20 mouse cellular contexts compared by ENCODE assay signal in genomic region chr1:71800581-71800980, GRCm38 (mm10).
DNase-seq lines count a peak whose midpoint lies in the region; ATAC-seq and TF ChIP-seq lines count a peak whose summit lies in the region.
"Had no signal": no experiment of that assay in that cellular context is flagged by ENCODE, and none has a peak within 500 bp of the region (broad histone marks: within the 10 kb centered on the region; RNA-seq: fewer than 3 reads in every experiment).

No protein-coding gene starts in this region.

- no peaks in the 10 kb centered on the region for H3K9me3 ChIP-seq in hindbrain, postnatal 0 days (ENCODE audit: low read length)
- no peaks in the 10 kb centered on the region for H3K9me3 ChIP-seq in hindbrain, embryonic 11.5 days (ENCODE audit: control insufficient read depth, low read length)
- H3K9me3 ChIP-seq in lung, postnatal 0 days (ENCODE audit: low read length), result no peaks in the 10 kb centered on the region
- H3K9me3 ChIP-seq: midbrain, embryonic 12.5 days had no signal

- ATAC-seq in hindbrain, postnatal 0 days, result no peak
- ATAC-seq in hindbrain, embryonic 11.5 days (ENCODE audit: low FRiP score), result no peak
- peak; percentile 74 for ATAC-seq in lung, postnatal 0 days
- ATAC-seq: activated CD4-positive, CD25-positive, alpha-beta regulatory T cell, adult 4 months had no signal

- DNase-seq in hindbrain, postnatal 0 days (ENCODE audit: low spot score), result peak; percentile 38
- no peak for DNase-seq in hindbrain, embryonic 11.5 days (ENCODE audit: low spot score)
- peak; percentile 53 for DNase-seq in lung, postnatal 0 days (ENCODE audit: low spot score)
- no peak for DNase-seq in lung, postnatal 25 days (ENCODE audit: low spot score)
- peak; percentile 22 for DNase-seq in MN1 (ENCODE audit: low spot score)
- peak; percentile 43 for DNase-seq in brain, embryonic 14.5 days (ENCODE audit: low read depth)
- DNase-seq in left cerebral cortex, postnatal 36 days (ENCODE audit: low spot score in 2 of 2), result no peak
- DNase-seq: adrenal gland, postnatal 14 days; cerebellum, adult 9-10 months; heart, postnatal 10 days; kidney, adult 18-20 months; kidney, postnatal 36 days; layer of hippocampus, adult 9-11 months; liver; right cerebral cortex, adult 18-20 months; thymus, postnatal 4 days had no signal

- no peaks in the 10 kb centered on the region for H3K4me1 ChIP-seq in hindbrain, postnatal 0 days (ENCODE audit: insufficient read depth, low read length)
- no peaks in the 10 kb centered on the region for H3K4me1 ChIP-seq in hindbrain, embryonic 11.5 days (replicated peaks; ENCODE audit: control insufficient read depth, insufficient read depth, low read length)
- H3K4me1 ChIP-seq in lung, postnatal 0 days (ENCODE audit: insufficient read depth, low read depth, low read length), result no peaks in the 10 kb centered on the region
- H3K4me1 ChIP-seq: midbrain, embryonic 12.5 days had no signal

- H3K9ac ChIP-seq in hindbrain, postnatal 0 days (replicated peaks; ENCODE audit: low read length), result no peak overlapping the region
- H3K9ac ChIP-seq in hindbrain, embryonic 11.5 days (ENCODE audit: low read depth, low read length), result no peak overlapping the region
- no peak overlapping the region for H3K9ac ChIP-seq in lung, postnatal 0 days (replicated peaks; ENCODE audit: low read depth)
- H3K9ac ChIP-seq: hindbrain, embryonic 14.5 days; midbrain, embryonic 12.5 days had no signal

- no peaks in the 10 kb centered on the region for H3K27me3 ChIP-seq in hindbrain, postnatal 0 days (ENCODE audit: insufficient read depth, low read length)
- H3K27me3 ChIP-seq in hindbrain, embryonic 11.5 days (ENCODE audit: control insufficient read depth, insufficient read depth, low read length), result no peaks in the 10 kb centered on the region
- H3K27me3 ChIP-seq in lung, postnatal 0 days (replicated peaks; ENCODE audit: insufficient read depth, low read length), result no peaks in the 10 kb centered on the region
- H3K27me3 ChIP-seq: midbrain, embryonic 12.5 days had no signal

- WGBS in hindbrain, postnatal 0 days, result 51% methylated on average over 2 of the region's 2 CpGs
- WGBS in hindbrain, embryonic 11.5 days, result 68% methylated on average over 2 of the region's 2 CpGs
- WGBS in lung, postnatal 0 days, result 41% methylated on average over 2 of the region's 2 CpGs

- intact Hi-C loops in left cerebral cortex, postnatal 36 days (cut with DNase I), result no loop called here

- H3K36me3 ChIP-seq in hindbrain, postnatal 0 days (ENCODE audit: insufficient read depth, low read length), result no peaks in the 10 kb centered on the region
- H3K36me3 ChIP-seq in hindbrain, embryonic 11.5 days (ENCODE audit: control insufficient read depth, insufficient read depth, low read length), result no peaks in the 10 kb centered on the region
- H3K36me3 ChIP-seq in lung, postnatal 0 days (ENCODE audit: insufficient read depth, low read length), result no peaks in the 10 kb centered on the region
- H3K36me3 ChIP-seq: midbrain, embryonic 12.5 days had no signal

- no peak overlapping the region for H3K4me2 ChIP-seq in hindbrain, postnatal 0 days (ENCODE audit: low read depth, low read length)
- H3K4me2 ChIP-seq in hindbrain, embryonic 11.5 days (replicated peaks; ENCODE audit: low read depth, low read length), result no peak overlapping the region
- H3K4me2 ChIP-seq in lung, postnatal 0 days (replicated peaks; ENCODE audit: low read depth, low read length), result no peak overlapping the region
- H3K4me2 ChIP-seq: hindbrain, embryonic 14.5 days; midbrain, embryonic 12.5 days had no signal

- no peak for TF ChIP-seq EP300 in lung, postnatal 0 days (IDR thresholded peaks at IDR 0.05)

- no peak overlapping the region for H3K4me3 ChIP-seq in hindbrain, postnatal 0 days (ENCODE audit: low read length)
- H3K4me3 ChIP-seq in hindbrain, embryonic 11.5 days (ENCODE audit: low read depth, low read length), result no peak overlapping the region
- no peak overlapping the region for H3K4me3 ChIP-seq in lung, postnatal 0 days (ENCODE audit: low read depth, low read length)
- H3K4me3 ChIP-seq: midbrain, embryonic 12.5 days had no signal

- TF ChIP-seq POLR2A in brain, embryonic 14.5 days (IDR thresholded peaks at IDR 0.05; ENCODE audit: borderline replicate concordance, extremely low read depth, insufficient read depth, insufficient read length, poor library complexity, severe bottlenecking), result no peak

- H3K27ac ChIP-seq in hindbrain, postnatal 0 days, result no peak overlapping the region
- no peak overlapping the region for H3K27ac ChIP-seq in hindbrain, embryonic 11.5 days (ENCODE audit: low read depth, low read length)
- no peak overlapping the region for H3K27ac ChIP-seq in lung, postnatal 0 days (ENCODE audit: low read length)
- H3K27ac ChIP-seq: hindbrain, embryonic 14.5 days; macrophage; midbrain, embryonic 12.5 days had no signal

- no peak for TF ChIP-seq CTCF in hindbrain, postnatal 0 days (IDR thresholded peaks at IDR 0.05; ENCODE audit: low read depth)
- TF ChIP-seq CTCF in lung, postnatal 0 days (IDR thresholded peaks at IDR 0.05), result no peak
- TF ChIP-seq CTCF in brain, embryonic 14.5 days (IDR thresholded peaks at IDR 0.05; ENCODE audit: borderline replicate concordance, extremely low read depth, insufficient read depth, insufficient read length), result no peak

Comparison
In these comparisons a context has a peak if more than half of its experiments do, and no peak if none do; other contexts are left out.
1. DNase-seq: peak in hindbrain, postnatal 0 days (single experiment), lung, postnatal 0 days (single experiment), MN1 (single experiment) and brain, embryonic 14.5 days (single experiment); none in hindbrain, embryonic 11.5 days (single experiment), lung, postnatal 25 days (single experiment) and left cerebral cortex, postnatal 36 days (0 of 2).